Mouse (Mus musculus) layer of hippocampus, postnatal 36 days (tissue): Measurements from ENCODE around the gene Gabbr1. TPM values are rescaled to one million over a fixed set of nuclear protein-coding genes. Genes with fewer than 3 reads are reported as not detected.

Source experiments
- DNase-seq, 2 experiments: peaks; one replicate each; pipeline ENCODE4 v3.0.0; 2022
- total RNA-seq, 2 experiments: library from RNA; stranded (reverse); gene quantifications; 2 replicates each; pipeline ENCODE4 v1.2.3; 2021

Gene Gabbr1
- total RNA-seq, 2 experiments from 2014 or later: 688 to 703 TPM

- DNase-seq: no peak
Observed at GRCm38 (mm10) chr17:37078193-37078592, 32.4 kb downstream of the Gabbr1 start.

- DNase-seq: no peak
Observed at GRCm38 (mm10) chr17:37078990-37079389, 33.2 kb downstream of the Gabbr1 start.

GRCm38 (mm10) chr17:37080119-37080518, 34.4 kb downstream of the Gabbr1 start:
- no peak for DNase-seq

GRCm38 (mm10) chr17:37081659-37082058, 35.9 kb downstream of the Gabbr1 start:
- no peak for DNase-seq

GRCm38 (mm10) chr17:37083327-37083726, 37.6 kb downstream of the Gabbr1 start:
- no peak for DNase-seq

GRCm38 (mm10) chr17:37084632-37085031, 38.9 kb downstream of the Gabbr1 start:
- DNase-seq: no peak

GRCm38 (mm10) chr17:37085545-37085944, 39.8 kb downstream of the Gabbr1 start:
- no peak for DNase-seq

- no peak for DNase-seq
Observed at GRCm38 (mm10) chr17:37088399-37088798, 42.6 kb downstream of the Gabbr1 start, which contains the start of gene Olfr90. Olfr90 (minus strand) TSS chr17:37088499.

- no peak for DNase-seq
Observed at GRCm38 (mm10) chr17:37092198-37092597, 46.4 kb downstream of the Gabbr1 start.

- DNase-seq: no peak
Observed at GRCm38 (mm10) chr17:37093289-37093688, 47.5 kb downstream of the Gabbr1 start.

- no peak for DNase-seq
Observed at GRCm38 (mm10) chr17:37098178-37098577, 52.4 kb downstream of the Gabbr1 start, which contains the start of gene Olfr91. Olfr91 (minus strand) TSS chr17:37098278.

- DNase-seq: no peak
Observed at GRCm38 (mm10) chr17:37119988-37120387, 74.2 kb downstream of the Gabbr1 start, which contains the start of gene Olfr92. Olfr92 (minus strand) TSS chr17:37120088.

Other genes with a start within 250 kb of the Gabbr1 start
- gene H2-M10.6, start 233.8 kb upstream of the Gabbr1 start, total RNA-seq: not detected
- gene Trim26, start 208.8 kb upstream of the Gabbr1 start, total RNA-seq: 10 to 100 TPM; 15.9 to 20.3 TPM
- gene Trim15, start 178.8 kb upstream of the Gabbr1 start, total RNA-seq: not detected
- not detected for gene Trim10, start 176.4 kb upstream of the Gabbr1 start, total RNA-seq
- not detected for gene Trim40, start 155.8 kb upstream of the Gabbr1 start, total RNA-seq
- gene Trim31, start 147.8 kb upstream of the Gabbr1 start, total RNA-seq: not detected
- gene Rnf39, start 103.0 kb upstream of the Gabbr1 start, total RNA-seq: 1 to 10 TPM; 4.4 to 7.3 TPM
- gene Ppp1r11, start 94.2 kb upstream of the Gabbr1 start, total RNA-seq: 100 to 1,000 TPM; 132 to 138 TPM
- gene Znrd1, start 87.4 kb upstream of the Gabbr1 start, total RNA-seq: 10 to 100 TPM; 37.6 to 41.3 TPM
- gene Znrd1as, start 87.4 kb upstream of the Gabbr1 start, total RNA-seq: 1 to 10 TPM; 6.1 to 8.8 TPM
- not detected for gene 2410137M14Rik, start 64.7 kb upstream of the Gabbr1 start, total RNA-seq
- gene H2-M5, start 56.4 kb upstream of the Gabbr1 start, total RNA-seq: 1 to 10 TPM in 1 of 2 experiments, under 1 TPM in 1; 1.00 to 1.1 TPM
- gene Zfp57, start 44.8 kb upstream of the Gabbr1 start, total RNA-seq: 10 to 100 TPM; 15.9 to 18.1 TPM
- 10 to 100 TPM; 67.6 to 72.6 TPM for gene Mog, start 22.6 kb upstream of the Gabbr1 start, total RNA-seq
- not detected for gene Olfr90, start 42.5 kb downstream of the Gabbr1 start, total RNA-seq
- gene Olfr91, start 52.3 kb downstream of the Gabbr1 start, total RNA-seq: not detected
- not detected for gene Olfr92, start 74.1 kb downstream of the Gabbr1 start, total RNA-seq
- gene Olfr93, start 115.5 kb downstream of the Gabbr1 start, total RNA-seq: not detected
- gene Ubd, start 147.9 kb downstream of the Gabbr1 start, total RNA-seq: not detected
- not detected for gene Olfr94, start 155.0 kb downstream of the Gabbr1 start, total RNA-seq
- gene Olfr95, start 167.2 kb downstream of the Gabbr1 start, total RNA-seq: not detected
- gene Olfr96, start 174.2 kb downstream of the Gabbr1 start, total RNA-seq: not detected
- not detected for gene Olfr97, start 191.4 kb downstream of the Gabbr1 start, total RNA-seq
- gene Olfr98, start 217.8 kb downstream of the Gabbr1 start, total RNA-seq: not detected
- gene H2-M3, start 224.3 kb downstream of the Gabbr1 start, total RNA-seq: 1 to 10 TPM; 1.5 to 2.0 TPM
- not detected for gene Olfr99, start 237.5 kb downstream of the Gabbr1 start, total RNA-seq